Mouse (Mus musculus): ENCODE data around the gene Olfr679. TPM values are rescaled to one million over a fixed set of nuclear protein-coding genes. Genes with fewer than 3 reads are reported as not detected.
"Not testable (repeated sequence)": the region's sequence is repeated elsewhere in the genome, so short reads cannot be mapped to it uniquely, and the experiment has no call there.

Olfr679 gene
- polyA plus RNA-seq (2021): not detected

DNA sequence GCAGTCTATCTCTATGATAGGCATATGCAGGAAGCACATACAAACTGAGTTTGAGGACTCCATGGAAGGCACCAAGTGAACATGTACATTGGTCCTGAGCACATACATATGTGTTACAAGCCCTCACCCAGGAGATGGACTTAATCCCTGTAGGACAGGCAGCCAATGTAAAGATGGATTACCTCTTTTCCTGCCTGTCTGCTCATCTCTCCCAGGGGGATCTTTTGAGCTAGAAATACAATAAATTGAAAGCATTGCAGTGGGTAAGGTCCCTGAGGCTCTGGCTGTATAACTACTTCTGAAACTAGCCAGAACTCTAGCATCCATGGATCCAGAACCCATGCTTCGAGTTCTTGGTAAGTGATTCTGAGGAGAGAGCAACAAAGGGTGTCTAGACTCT lies at the start of gene Olfr679:
TSS of gene Olfr679 (plus strand) at position 301 of the 400 bp plus-strand sequence.
- no peaks in the 10 kb centered on the region for H3K27me3 ChIP-seq
- DNase-seq (ENCODE audit: low read depth, low spot score): no peak
- no peak for TF ChIP-seq CTCF (IDR thresholded peaks at IDR 0.05)
- ChIA-PET CTCF (no interaction called here), POLR2A (no interaction called here)
- in situ Hi-C loops (cut with MboI; ENCODE audit: low pct_unique_long_range_greater_than_20kb): no loop called here
- no peak for ATAC-seq

DNA sequence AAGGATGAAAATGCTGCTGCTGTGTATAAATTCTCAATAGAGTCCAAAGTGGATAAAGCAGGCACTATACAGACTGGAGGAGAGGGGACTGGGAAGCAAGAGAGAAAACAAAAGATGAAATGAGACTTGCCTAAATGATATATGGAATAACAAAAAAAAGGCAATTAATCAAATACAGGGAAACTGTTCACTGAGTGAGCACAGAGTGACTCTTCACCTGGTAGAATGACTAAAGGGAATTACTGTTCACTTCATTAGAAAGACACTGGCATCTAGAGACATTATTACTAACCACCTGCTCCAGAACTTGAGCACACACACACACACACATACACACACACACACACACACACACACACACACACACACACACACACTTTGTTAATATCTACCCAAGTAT lies 48.6 kb upstream of the Olfr679 start, which contains the start of gene Olfr676:
TSS of gene Olfr676 (plus strand) at position 301 of the 400 bp plus-strand sequence.
- DNase-seq (ENCODE audit: low read depth, low spot score): no peak
- no peak for TF ChIP-seq CTCF (IDR thresholded peaks at IDR 0.05)
- CTCF ChIA-PET: no interaction called here
- H3K27me3 ChIP-seq: no peaks in the 10 kb centered on the region
- POLR2A ChIA-PET: no interaction called here
- no peak for ATAC-seq
- in situ Hi-C loops (cut with MboI; ENCODE audit: low pct_unique_long_range_greater_than_20kb): no loop called here

DNA sequence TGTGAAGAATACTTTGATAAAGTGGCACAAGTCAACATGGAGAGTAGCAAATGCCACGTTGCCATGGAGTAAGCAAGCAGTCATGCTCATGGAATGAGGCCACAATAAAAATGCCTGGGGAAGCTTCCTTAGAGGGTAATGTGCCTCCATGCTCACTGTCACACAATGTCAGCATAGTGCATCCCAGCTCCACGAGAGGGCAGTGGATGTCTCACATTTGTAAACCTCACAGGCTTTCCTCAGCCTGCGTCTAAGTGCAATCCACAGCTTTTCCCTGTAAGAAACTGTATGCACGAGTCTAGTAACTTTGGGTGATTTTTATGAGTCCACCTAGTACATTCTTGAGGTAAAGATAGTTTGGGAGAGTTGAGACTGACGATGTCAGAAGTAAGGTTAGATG lies 47.2 kb upstream of the Olfr679 start:
- CTCF ChIA-PET; DNase-seq (ENCODE audit: low read depth, low spot score); ATAC-seq; POLR2A ChIA-PET; H3K27me3 ChIP-seq; in situ Hi-C loops (cut with MboI; ENCODE audit: low pct_unique_long_range_greater_than_20kb): not testable (repeated sequence)

DNA sequence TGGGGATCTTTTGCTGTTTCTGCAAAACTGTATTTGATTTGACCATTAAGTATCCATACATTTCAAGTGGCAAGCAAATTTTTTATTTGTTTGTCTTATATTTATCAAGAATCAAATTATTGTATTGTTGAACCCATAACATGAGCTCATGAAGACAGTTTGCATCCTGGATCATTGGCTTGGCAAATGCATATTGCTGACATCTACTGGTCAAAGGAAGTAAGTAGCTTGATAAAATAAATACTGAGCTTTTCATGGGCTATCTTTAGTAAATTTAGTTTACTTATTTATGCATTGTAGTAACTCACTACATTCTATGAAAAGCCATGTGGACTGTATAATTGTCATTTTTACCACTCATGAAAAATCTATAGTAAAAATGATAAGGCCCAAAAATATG lies 22.1 kb upstream of the Olfr679 start:
- DNase-seq (ENCODE audit: low read depth, low spot score): no peak
- H3K27me3 ChIP-seq: no peaks in the 10 kb centered on the region
- ATAC-seq: no peak
- CTCF ChIA-PET: no interaction called here
- in situ Hi-C loops (cut with MboI; ENCODE audit: low pct_unique_long_range_greater_than_20kb): no loop called here
- POLR2A ChIA-PET: no interaction called here
- no peak for TF ChIP-seq CTCF (IDR thresholded peaks at IDR 0.05)

DNA sequence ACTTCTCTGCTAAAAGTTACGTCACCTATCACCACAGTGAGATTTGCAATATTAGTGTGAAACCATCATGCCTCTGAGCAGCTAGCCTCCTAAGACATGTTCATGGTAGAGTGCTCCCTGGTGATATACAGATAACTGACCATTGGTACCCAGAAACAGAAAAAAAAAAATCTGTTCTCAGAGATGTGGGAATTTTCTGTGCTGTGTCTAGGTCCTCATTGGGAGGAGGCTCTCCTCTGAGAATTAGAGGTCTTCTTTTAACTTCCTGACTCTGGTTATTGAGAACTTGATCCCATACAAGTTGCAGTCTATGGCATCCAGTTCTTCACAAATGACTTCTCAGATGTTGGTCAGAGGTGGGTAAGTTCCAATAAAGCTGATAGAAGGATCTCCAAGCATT lies 16.8 kb upstream of the Olfr679 start, which contains the start of gene Olfr678:
TSS of gene Olfr678 (plus strand) at position 301 of the 400 bp plus-strand sequence.
- in situ Hi-C loops (cut with MboI; ENCODE audit: low pct_unique_long_range_greater_than_20kb): no loop called here
- ChIA-PET CTCF (no interaction called here), POLR2A (no interaction called here)
- DNase-seq (ENCODE audit: low read depth, low spot score) (no peak), ATAC-seq (no peak)
- no peaks in the 10 kb centered on the region for H3K27me3 ChIP-seq
- no peak for TF ChIP-seq CTCF (IDR thresholded peaks at IDR 0.05)

DNA sequence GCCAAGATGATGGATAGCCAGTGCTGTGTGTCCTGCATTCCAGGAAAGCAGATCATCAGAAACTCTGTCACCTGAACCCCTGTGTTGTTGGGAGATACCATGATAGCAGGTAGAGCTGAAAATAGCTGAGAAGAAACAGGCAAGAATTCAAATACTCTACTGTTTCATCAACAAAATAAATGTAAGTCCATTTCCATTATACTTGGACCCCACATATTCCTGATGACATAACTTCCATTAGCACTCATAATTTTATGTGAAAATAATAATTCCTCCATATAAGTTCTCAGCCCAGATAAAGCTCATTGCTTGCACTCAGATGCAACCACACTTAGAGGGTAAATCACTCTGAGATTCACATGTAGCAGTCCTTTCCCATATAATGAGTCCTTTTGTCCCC lies 11.7 kb downstream of the Olfr679 start, which contains the start of gene Olfr680-ps1:
TSS of gene Olfr680-ps1 (minus strand) at position 101 of the 400 bp plus-strand sequence.
- CTCF ChIA-PET; in situ Hi-C loops (cut with MboI; ENCODE audit: low pct_unique_long_range_greater_than_20kb); POLR2A ChIA-PET; DNase-seq (ENCODE audit: low read depth, low spot score); H3K27me3 ChIP-seq; ATAC-seq: not testable (repeated sequence)

DNA sequence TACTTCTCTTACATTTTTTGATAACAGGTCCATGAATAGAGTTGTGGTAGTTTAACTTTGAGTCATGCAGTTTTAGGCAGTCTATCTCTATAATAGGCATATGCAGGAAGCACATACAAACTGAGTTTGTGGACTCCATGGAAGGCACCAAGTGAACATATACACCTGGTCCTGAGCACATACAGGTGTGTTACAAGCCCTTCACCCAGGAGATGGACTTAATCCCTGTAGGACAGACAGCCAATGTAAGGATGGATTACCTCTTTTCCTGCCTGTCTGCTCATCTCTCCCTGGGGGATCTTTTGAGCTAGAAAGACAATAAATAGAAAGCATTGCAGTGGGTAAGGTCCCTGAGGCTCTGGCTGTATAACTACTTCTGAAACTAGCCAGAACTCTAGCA lies 35.5 kb downstream of the Olfr679 start, which contains the start of gene Olfr681:
TSS of gene Olfr681 (plus strand) at position 301 of the 400 bp plus-strand sequence.
- in situ Hi-C loops (cut with MboI; ENCODE audit: low pct_unique_long_range_greater_than_20kb): no loop called here
- POLR2A ChIA-PET: no interaction called here
- CTCF ChIA-PET: no interaction called here

More for the DNA sequence above, 35.5 kb downstream of the Olfr679 start, which contains the start of gene Olfr681:
- H3K27me3 ChIP-seq: no peaks in the 10 kb centered on the region
- DNase-seq (ENCODE audit: low read depth, low spot score) (no peak), ATAC-seq (no peak)
- no peak for TF ChIP-seq CTCF (IDR thresholded peaks at IDR 0.05)

Other genes starting within 250 kb of the Olfr679 start
- not detected for gene Usp17lb, start 238.6 kb upstream of the Olfr679 start, polyA plus RNA-seq (2021)
- not detected for gene Usp17la, start 224.2 kb upstream of the Olfr679 start, polyA plus RNA-seq (2021)
- not detected for gene Olfr665, start 203.2 kb upstream of the Olfr679 start, polyA plus RNA-seq (2021)
- not detected for gene Olfr666, start 185.3 kb upstream of the Olfr679 start, polyA plus RNA-seq (2021)
- gene Olfr667, start 159.7 kb upstream of the Olfr679 start, polyA plus RNA-seq (2021): not detected
- gene Olfr668, start 153.1 kb upstream of the Olfr679 start, polyA plus RNA-seq (2021): not detected
- not detected for gene Olfr669, start 147.0 kb upstream of the Olfr679 start, polyA plus RNA-seq (2021)
- not detected for gene Olfr670, start 118.6 kb upstream of the Olfr679 start, polyA plus RNA-seq (2021)
- gene Olfr671, start 102.1 kb upstream of the Olfr679 start, polyA plus RNA-seq (2021): not detected
- gene Olfr672, start 79.2 kb upstream of the Olfr679 start, polyA plus RNA-seq (2021): not detected
- gene Olfr675, start 52.7 kb upstream of the Olfr679 start, polyA plus RNA-seq (2021): not detected
- gene Olfr676, start 48.5 kb upstream of the Olfr679 start, polyA plus RNA-seq (2021): not detected
- not detected for gene Olfr677, start 29.8 kb upstream of the Olfr679 start, polyA plus RNA-seq (2021)
- not detected for gene Olfr678, start 16.7 kb upstream of the Olfr679 start, polyA plus RNA-seq (2021)
- not detected for gene Olfr680-ps1, start 11.6 kb downstream of the Olfr679 start, polyA plus RNA-seq (2021)
- not detected for gene Olfr681, start 35.6 kb downstream of the Olfr679 start, polyA plus RNA-seq (2021)
- not detected for gene Olfr683, start 65.8 kb downstream of the Olfr679 start, polyA plus RNA-seq (2021)
- gene Olfr684, start 82.4 kb downstream of the Olfr679 start, polyA plus RNA-seq (2021): not detected
- gene Olfr685, start 104.8 kb downstream of the Olfr679 start, polyA plus RNA-seq (2021): not detected
- not detected for gene Olfr686, start 126.3 kb downstream of the Olfr679 start, polyA plus RNA-seq (2021)
- gene Olfr688, start 206.9 kb downstream of the Olfr679 start, polyA plus RNA-seq (2021): not detected
- 0.01 TPM for gene Olfr689, start 230.0 kb downstream of the Olfr679 start, polyA plus RNA-seq (2021)

Measured in Patski (cell line).